Mouse (Mus musculus): Measurements from ENCODE around the gene Slc22a14. TPM values are rescaled to one million over a fixed set of nuclear protein-coding genes. Genes with fewer than 3 reads are reported as not detected.
"Not testable (repeated sequence)": the region's sequence is repeated elsewhere in the genome, so short reads cannot be mapped to it uniquely, and the experiment has no call there.

The Slc22a14 gene
- total RNA-seq, 4 experiments from 2014 or later, result 0.31 to 0.47 TPM; not detected in 2

DNA sequence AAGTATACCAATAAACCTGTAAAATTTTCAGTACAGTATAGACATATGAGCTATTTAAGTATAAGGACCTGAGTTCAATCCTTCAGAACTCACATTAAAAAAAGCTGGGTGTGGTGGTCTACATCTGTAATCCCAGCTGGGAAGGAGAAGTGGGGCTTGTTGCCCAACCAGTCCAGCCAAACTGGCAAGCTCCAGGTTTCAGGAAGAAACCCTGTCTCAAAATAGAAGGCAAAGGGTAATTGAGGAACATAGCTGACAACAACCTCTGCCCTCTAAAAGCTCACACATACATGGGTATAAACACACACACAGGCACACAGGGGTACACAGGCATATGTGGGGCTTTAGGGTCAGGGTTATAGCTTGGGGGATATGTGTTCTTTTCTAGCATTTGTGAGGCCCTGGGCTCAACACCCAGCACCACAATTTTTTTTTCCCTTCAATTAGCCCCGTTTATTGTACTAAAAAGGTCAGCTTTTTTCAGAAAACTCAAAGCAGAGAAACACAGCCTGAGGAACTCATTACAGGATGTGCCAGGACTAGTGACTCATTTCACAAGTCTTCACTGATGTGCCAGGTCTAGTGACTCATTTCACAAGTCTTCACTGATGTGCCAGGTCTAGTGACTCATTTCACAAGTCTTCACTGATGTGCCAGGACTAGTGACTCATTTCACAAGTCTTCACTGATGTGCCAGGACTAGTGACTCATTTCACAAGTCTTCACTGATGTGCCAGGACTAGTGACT lies 99.8 kb downstream of the Slc22a14 start:
- DNase-seq (ENCODE audit: low spot score), result not testable (repeated sequence)

DNA sequence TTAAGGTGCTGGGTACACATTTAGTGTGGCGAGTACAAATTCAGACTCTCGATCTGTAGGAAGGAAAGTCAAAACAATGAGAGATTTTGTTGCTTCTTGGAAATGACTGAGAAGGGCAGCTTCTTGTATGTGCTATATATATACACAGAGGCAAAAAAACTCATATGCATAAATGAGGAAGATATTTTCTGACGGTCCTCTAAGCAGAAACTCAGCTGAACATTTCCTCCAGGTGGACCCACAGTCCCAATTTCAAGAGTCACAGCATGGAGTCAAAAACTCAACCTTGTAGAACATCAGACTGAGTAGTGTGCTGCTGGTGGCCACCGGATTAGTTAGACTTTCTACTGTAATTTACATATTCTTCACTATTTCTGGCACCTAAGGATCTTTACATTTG lies 102.3 kb downstream of the Slc22a14 start:
- DNase-seq (ENCODE audit: low spot score), result no peak

DNA sequence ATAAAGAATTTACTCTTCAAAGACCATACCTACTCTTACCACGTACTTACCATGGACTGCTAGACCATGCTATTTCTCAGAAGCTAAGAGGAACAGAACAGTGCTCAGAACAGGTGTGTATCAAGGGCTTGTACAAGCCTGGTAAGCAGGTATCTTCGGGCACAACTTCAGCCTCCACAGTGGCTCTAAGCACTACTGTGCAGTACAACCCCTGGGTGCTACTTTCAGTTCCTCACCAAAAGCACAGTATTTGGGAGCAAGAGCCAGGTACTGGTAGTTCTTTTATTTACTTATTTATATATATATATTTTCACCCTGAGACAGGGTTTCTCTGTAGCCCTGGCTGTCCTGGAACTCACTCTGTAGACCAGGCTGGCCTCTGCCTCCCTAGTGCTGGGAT lies 104.5 kb downstream of the Slc22a14 start:
- DNase-seq (ENCODE audit: low spot score), result no peak

DNA sequence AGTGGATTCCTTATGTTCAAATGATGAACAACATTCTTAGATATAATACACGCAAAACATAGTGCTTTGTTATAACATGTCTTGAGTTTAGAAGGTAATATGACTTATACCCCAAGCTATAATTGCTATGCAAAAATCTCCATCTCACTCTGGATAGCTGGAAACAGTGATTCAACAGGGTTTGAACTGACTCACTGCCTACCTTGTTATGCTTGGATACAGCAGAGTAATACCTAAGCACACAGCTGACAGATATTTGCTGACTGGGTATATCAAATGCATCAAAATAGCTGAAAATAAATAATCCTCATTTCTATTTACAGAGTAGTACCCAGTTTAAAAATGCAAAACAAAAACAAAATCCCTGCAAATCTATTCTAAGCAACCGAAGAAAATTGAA lies 106.6 kb downstream of the Slc22a14 start:
- no peak for DNase-seq (ENCODE audit: low spot score)

DNA sequence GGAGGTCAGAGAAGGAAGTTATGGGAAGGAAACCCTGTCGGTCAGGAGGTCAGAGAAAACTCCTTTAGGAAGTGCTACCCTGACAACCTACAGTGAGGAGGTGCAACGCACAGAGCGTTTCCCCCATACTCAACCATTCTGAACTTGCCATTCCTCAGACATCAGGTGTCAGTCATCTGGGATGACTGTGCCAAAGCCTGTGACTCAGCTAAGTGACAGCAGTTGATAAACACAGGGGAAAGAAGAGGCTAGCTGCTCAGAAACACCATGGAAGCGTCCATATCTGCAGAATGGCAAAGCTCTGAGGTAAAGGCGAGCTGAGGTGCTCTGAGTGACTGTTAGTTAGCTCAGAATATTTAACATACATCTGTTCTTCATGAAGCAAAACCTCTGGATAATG lies 107.2 kb downstream of the Slc22a14 start:
- DNase-seq (ENCODE audit: low spot score), result no peak

DNA sequence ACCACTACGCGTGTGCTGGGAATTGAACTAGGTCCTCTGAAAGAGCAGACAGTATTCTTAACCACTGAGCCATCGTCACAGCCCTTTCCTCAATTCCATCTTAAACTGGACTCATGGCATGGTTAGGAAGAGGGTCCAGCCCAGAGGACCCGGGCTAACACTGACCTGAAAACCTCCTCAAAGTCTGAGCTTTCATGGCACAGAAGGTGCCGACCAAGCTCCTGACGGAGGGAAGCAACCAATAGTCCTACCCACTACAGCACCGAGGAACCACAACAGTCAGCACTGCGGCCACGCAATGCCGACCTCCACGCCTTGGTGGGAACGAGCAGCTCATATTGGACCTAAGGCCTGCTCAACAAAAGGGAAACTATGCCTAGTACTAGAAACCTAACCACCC lies 109.2 kb downstream of the Slc22a14 start:
- no peak for DNase-seq (ENCODE audit: low spot score)

DNA sequence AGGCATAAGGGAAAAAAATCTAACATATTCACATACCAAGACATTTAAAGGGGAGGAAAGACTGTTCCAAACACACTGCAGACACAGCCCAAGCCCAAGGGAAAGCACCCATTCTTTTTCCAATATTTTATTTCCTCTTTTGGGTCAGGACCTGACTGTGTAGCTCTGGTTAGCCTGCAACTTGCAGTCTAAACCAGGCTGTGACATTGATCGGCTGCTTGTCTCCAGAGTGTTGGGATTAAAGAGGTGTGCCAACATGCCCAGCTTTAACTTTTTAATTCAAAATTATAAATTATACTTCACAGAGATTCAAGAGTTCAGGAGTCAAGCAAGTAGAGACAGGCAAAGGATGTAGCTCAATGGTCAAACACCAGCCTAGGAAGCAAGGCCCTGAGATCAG lies 110.3 kb downstream of the Slc22a14 start:
- no peak for DNase-seq (ENCODE audit: low spot score)

DNA sequence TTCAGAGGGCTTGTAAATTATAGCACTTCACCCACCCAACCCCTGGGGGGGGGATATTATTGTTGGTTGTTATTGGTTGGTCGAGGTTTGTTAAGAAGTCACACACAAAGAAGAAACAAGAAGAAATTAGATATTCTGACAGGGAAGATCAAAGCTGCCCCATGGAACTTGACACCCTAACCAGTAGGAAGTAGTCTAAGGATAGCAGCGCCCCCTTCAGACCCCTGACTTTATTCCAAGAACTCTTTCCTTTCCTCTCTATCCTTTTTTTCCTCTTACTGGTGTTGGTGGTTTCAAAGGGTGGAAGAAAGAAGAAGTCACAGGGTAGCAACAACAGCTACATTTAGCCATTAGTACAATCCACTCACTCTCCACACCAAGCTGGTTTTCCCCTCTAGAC lies 111.2 kb downstream of the Slc22a14 start:
- no peak for DNase-seq (ENCODE audit: low spot score)

DNA sequence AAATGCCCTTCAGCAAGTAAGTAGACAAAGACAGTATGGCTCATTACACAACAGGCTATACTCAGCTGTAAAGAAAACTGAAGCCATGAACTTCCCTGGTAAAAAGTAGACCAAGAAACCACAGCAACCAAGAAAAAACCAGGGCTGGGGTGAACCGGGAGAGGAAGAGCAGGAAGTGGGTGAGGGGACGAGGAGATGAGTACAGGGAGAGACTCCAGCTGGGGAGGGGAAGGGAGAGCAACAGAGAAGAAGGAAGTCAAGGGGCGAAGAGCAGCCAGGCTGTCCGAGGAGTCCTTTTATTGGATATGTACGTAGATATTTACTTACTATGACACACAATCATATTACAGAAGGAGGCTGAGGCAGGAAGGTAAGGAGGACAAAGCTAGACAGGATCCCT lies 117.4 kb downstream of the Slc22a14 start:
- no peak for DNase-seq (ENCODE audit: low spot score)

DNA sequence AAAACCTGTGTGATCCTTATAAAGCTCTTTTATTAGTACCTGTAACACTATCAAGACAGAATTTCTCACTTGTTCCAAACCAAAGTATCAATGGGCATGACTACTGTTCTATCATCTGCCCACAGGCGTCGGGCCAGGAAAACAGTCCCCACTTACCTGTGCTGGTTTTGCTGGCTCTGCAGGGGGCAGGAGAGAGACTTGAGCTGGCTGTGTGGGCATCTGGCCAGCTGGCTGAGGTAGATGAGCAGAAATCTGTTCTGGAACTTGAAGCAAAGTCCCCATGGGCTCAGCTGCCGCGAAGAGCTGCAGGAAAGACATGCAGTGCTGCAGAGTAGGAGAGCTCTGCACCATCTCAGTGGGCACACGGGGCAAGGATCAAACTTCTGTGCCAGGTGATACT lies 118.5 kb downstream of the Slc22a14 start:
- DNase-seq (ENCODE audit: low spot score), result no peak

DNA sequence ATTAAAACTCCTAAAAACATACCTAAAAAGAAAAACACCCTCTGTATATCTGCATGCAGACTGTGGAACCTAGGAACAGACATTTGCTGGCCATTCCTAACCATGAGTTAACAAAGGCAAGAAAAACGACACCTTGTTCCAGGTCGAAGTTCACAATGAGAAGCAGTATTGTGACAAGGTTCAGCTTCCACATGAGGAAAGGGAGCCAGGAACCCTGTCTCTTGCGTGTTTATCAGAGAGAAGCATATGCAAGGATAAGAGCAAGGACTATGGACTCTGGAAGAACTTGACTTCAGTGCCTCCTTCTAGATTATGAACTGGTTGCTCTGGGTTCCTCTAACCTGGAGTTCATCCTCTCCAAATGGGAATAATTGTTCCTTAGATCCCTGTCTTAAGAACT lies 121.4 kb downstream of the Slc22a14 start:
- no peak for DNase-seq (ENCODE audit: low spot score)

DNA sequence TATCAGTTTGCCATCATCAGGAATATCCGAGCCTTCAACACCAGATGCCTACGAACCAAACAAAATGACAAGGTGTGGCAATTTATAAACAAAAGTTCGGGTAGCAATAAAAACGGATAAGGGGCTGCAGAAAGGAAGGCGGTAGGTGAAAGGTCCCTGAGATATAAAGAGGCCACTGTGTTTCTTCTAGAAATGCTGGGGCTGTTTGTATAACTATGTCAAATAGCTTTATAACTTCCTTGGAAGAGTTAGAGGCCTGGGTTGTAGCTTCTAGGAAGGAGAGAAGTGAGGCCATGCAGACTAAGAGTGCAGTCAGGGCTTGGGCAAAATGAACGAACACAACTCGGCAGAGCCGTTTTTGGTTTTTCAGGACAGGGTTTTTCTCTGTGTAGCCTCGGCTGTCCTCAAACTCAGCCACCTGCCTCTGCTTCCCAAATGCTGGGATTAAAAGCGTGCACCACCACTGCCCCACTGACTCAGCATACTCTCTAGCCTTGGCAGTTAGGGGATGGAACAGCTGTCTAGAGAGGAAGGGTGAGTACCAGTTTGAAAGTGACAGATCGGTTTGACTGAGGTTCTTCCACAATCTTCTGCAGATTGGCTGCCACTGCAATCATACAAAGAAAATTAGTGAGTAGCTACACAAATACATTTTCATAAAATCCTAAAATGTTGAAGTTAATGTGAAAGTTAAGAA lies 124.0 kb downstream of the Slc22a14 start:
- DNase-seq (ENCODE audit: low spot score), result no peak

DNA sequence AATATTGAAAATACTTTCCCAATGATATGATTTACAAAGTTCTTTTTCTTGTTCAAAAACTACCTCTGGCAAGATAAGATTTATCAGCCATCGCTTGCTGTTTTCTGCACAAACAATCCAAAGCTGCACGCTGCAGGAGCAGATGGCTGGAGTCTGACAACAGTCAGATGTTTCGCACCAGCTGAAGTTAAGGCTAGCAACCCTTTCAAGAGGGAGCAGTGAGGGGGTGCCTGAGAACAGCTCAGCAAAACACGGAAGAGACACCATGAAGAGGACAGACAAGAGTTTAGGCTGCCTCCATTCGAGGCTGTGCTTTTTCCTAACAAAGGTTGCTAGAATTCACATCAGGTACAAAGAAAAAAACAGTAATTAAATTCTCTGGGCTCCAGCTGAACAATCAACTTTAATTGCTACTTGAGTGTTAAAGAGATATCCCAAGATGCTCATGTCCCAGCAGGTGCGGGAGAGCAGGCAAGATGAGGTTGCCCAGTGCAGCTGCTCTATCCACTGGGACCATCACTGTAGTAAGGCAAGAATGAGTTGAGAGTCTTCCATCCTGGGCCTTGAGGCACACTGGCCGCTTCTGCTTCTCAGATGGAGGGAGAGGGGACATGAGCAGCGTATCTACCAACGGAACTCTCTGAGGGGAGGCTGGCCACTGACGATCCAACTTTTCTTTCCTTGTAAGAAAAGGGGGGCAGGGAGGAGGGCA lies 124.9 kb downstream of the Slc22a14 start:
- no peak for DNase-seq (ENCODE audit: low spot score)

DNA sequence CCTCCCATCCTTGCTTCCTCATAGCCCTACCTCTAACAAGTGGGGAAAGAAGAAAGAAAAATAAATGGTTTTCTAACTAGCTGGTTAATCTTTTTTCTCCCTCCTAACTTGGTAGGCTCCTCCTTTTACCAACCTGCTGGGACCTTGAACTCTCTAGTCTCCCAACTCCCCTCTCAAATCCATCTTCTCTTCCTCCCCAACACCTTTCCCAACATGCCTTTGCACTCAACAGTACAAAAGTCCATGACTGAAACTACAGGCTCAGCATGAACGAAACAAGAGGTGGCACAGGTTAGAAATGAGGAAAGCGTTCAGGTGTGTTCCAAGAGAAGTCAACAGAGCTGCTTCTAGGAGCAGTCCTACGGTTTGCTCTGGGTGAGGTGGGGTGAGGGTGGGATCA lies 126.1 kb downstream of the Slc22a14 start:
- no peak for DNase-seq (ENCODE audit: low spot score)

DNA sequence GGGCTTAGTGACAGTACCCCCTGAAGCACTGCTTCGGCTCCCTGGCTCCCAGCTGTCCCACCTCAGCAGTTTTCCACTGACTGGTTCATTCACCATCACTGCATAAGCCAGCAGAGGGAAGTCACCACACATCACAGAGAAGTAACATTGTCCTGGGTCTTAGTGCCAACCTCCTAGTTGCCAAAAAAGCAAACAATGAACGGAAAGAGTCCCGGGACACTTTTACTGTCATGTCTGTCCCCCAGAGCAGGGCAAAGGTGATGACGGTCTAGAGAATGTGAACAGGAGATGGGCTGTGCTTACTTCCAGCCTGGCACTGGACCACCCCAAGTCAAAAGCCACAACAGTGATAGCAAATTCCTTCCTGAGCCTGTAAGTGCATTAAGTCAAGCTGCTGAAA lies 126.6 kb downstream of the Slc22a14 start:
- no peak for DNase-seq (ENCODE audit: low spot score)

DNA sequence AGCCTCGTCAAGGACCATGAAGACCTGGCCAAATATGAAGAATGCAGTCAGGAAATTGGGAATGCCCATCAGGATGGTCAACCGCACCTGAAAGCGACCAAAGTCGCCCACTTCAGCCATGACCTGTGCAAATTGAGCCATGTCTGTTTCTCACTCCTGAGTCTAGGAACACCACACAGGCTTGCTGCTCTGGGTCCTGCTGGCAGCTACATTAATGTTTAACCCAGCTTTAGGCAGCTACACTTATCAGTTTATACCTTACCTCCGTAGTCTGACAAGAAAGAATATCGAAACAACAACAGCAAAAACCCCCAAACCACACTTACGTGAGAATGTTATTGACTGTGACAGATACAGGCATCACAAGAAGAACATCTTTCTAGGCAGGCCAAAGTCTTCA lies 133.8 kb downstream of the Slc22a14 start:
- no peak for DNase-seq (ENCODE audit: low spot score)

DNA sequence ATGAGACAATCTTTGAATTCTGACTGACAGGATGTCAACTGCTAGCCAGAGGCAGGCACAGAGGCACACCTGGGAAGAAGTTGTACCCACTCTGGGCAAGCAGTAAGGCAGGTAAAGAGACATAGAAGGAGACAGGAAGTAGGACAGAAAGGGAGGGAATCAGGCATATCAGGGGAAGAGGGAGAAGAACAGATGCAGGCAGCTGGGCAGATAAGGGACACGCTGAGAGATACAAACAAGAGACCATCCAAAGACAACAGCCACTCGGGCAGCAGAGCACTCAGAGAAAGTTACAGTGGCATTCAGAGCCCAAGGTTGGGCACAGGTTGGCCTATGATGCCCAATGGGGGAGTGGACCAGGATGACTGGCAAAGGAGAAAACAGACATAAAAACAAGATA lies 134.5 kb downstream of the Slc22a14 start:
- no peak for DNase-seq (ENCODE audit: low spot score)

DNA sequence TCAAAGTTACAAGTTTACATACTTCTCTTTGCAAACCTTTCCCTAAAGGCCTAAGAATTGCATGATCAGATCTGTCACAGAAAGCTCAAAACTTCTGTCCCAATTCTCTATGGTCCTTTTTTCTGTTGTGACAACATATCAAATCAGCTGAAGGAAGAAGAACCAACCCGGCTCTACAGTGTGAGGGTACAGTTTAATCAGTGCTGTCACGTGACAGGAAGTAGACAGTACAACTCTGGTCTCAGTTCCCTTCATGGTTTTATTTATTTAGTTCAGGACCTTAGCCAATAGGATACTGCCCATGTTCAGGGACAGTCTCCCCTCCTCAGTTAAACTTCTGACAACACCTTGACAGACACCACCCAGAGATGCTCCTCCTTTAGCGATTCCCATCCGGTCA lies 145.1 kb downstream of the Slc22a14 start:
- DNase-seq (ENCODE audit: low spot score), result no peak

DNA sequence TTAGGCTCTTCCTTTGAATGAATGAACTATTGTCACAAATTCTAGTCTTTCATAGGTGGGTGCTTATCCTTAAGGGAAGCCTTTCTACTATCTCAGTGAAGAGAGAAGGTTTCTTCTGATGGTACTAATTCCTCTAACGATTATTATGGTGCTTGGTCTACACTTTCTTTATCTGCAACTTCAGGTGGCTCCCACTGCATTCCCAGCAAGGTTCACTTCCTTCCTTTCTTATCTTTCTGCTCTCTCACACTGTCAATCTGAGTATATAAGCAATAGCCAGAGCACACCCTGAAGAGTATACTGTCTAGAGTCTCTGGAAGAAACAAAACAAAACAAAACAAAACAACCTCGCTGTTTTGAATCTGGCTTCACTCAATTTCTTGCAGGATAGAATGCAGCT lies 145.7 kb downstream of the Slc22a14 start:
- no peak for DNase-seq (ENCODE audit: low spot score)

DNA sequence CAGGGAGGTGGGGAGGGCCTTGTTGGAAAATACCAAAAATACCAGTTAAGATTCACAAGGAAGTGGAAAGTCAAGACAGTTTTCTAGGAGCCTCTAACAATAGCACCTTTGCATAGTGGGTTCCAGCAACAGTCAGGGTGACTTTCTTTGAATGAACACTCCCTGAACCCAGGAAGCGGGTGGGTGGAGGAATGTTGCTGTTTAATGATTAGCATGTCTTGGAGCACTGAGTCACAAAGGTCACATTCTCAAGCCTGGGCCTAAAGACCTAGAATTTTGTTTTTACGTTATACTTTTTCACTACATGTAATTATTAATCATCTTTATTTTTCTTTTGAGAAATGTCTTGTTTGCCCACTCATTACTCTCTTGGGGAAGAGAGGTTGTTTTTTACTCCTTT lies 150.0 kb downstream of the Slc22a14 start:
- DNase-seq (ENCODE audit: low spot score), result not testable (repeated sequence)

DNA sequence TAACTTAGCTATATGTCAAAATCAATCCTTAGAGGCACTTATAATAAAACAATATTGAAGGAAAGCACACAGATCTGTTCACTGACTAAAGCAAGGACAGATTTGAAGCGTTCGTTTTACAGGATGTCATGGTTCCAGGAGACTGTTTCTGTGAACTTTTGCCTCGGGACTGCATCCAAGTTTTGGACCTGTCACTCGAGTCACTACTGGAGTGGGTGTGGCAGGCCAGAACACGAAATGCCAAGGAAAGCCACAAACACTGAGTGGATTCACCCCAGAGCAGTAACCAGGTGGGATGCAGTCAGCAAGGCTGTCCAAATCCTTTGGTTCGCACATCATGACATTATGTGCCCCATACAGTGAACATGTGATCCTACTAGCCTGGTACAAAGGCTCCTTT lies 150.8 kb downstream of the Slc22a14 start:
- no peak for DNase-seq (ENCODE audit: low spot score)

DNA sequence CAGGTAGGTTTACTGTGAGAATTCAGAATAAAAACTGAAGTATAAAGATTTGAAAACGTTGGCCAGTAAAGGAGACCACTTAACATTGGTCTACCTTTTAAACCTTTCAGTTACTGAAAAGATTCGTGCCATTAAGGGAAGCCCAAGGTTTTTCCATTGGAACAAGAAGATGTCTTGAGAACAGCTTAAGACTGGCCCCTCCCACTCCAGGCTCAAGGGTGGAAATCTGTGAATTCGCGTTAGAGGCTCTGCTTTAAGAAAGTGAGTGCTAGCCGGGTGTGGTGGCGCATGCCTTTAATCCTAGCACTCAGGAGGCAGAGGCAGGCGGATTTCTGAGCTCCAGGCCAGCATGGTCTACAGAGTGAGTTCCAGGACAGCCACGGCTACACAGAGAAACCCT lies 152.4 kb downstream of the Slc22a14 start:
- no peak for DNase-seq (ENCODE audit: low spot score)

DNA sequence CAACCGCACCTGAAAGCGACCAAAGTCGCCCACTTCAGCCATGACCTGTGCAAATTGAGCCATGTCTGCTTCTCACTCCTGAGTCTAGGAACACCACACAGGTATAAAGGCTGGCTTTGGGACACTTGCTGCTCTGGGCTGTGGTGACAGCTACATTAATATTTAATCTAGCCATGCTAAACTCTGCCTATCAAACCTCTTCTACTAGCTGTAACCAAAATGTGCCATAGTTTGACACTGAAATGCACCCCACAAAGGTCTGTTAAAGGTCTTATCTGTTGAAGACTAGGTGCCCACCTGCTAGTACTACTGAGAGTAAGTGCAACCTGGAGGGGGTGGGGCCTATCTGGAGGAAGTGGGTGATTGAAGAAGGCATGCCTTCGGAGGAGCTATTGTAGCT lies 156.4 kb downstream of the Slc22a14 start, which contains the start of gene Slc22a13:
Gene Slc22a13, minus strand, starts transcription at position 101 of the 400 bp plus-strand sequence.
- no peak for DNase-seq (ENCODE audit: low spot score)
